Mouse (Mus musculus) hindbrain, embryonic 12.5 days (tissue): ENCODE results near the gene Gdf3. TPM values are rescaled to one million over a fixed set of nuclear protein-coding genes. Genes with fewer than 3 reads are reported as not detected.
A peak's percentile ranks its signal among the peaks of the same experiment; 100 is the strongest.
"Not testable (repeated sequence)": the region's sequence is repeated elsewhere in the genome, so short reads cannot be mapped to it uniquely, and the experiment has no call there.

ENCODE experiments used
- ATAC-seq: fragments of 200-750 bp; cut with Nextera tagmentation; 2 replicates; pipeline ENCODE4 v1.8.0; 2017; ENCODE audit warnings: moderate TSS enrichment; ENCODE audit not compliant: low FRiP score
- H3K27ac ChIP-seq: fragments of 300-500 bp; sonication (generic); 2 replicates; pipeline ENCODE4 v1.5.1; 2016; ENCODE audit warnings: mild to moderate bottlenecking
- H3K27me3 ChIP-seq: fragments of 300-500 bp; sonication (generic); 2 replicates; pipeline ENCODE4 v1.6.1; 2016; ENCODE audit warnings: mild to moderate bottlenecking
- H3K36me3 ChIP-seq: fragments of 300-500 bp; sonication (generic); 2 replicates; pipeline ENCODE4 v1.6.1; 2016; ENCODE audit warnings: mild to moderate bottlenecking
- H3K4me1 ChIP-seq: fragments of 300-500 bp; sonication (generic); 2 replicates; pipeline ENCODE4 v1.6.1; 2016
- H3K4me2 ChIP-seq: fragments of 300-500 bp; sonication (generic); replicated peaks from 2 replicates; pipeline ENCODE4 v1.6.1; 2016; ENCODE audit warnings: mild to moderate bottlenecking
- H3K4me3 ChIP-seq: fragments of 300-500 bp; sonication (generic); 2 replicates; pipeline ENCODE4 v1.5.1; 2016; ENCODE audit warnings: mild to moderate bottlenecking
- H3K9ac ChIP-seq: fragments of 300-500 bp; sonication (generic); 2 replicates; pipeline ENCODE4 v1.6.1; 2016; ENCODE audit warnings: mild to moderate bottlenecking, moderate library complexity
- H3K9me3 ChIP-seq: fragments of 300-500 bp; sonication (generic); replicated peaks from 2 replicates; pipeline ENCODE4 v1.6.1; 2016; ENCODE audit warnings: mild to moderate bottlenecking
- WGBS: fragments of 180-500 bp; shearing (Covaris S2); methylation state at CpG from one replicate; pipeline ENCODE4 v1.1.7; 2016; 5-methylcytosine and 5-hydroxymethylcytosine counted together
- polyA plus RNA-seq: library from polyadenylated mRNA; unstranded; fragments of >200 nt; fragmentation: Nextera tagmentation; extraction: Ambion mirVana; gene quantifications from 2 replicates; pipeline ENCODE4 v1.2.1, GENCODE M21; 2016

Gene Gdf3
- polyA plus RNA-seq = 0.09 TPM in 1 of 2 replicates, not detected in the other

DNA sequence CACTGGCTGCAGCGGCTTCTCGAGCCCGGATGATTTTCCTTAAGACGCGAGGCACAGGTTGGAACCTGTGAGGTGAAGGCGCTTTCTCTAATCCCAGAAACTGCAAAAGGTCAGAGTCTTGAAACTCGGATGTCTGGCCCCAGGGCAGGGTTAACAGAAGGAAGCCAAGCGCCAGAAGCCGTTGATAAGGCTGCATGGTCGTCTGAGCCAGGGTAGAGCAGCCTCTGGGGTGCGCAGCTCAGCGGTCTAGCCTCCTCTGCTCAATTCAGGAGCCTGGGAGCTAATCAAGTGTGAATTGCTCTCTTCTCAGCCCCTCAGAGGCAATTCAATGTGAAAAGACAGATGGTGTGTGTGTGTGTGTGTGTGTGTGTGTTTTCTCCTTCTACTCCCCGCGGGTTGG, at the start of gene Gdf3:
TSS of gene Gdf3 (minus strand) at position 317 of the 400 bp plus-strand sequence.
- Histone ChIP-seq H3K4me3 (no peak within 1 kb of the TSS), H3K4me2 (no peak within 1 kb of the TSS), H3K9ac (no peak within 1 kb of the TSS), H3K27ac (no peak within 1 kb of the TSS), H3K36me3 (no peaks in the 10 kb centered on the region), H3K4me1 (no peaks in the 10 kb centered on the region), H3K27me3 (no peaks in the 10 kb centered on the region), H3K9me3 (no peaks in the 10 kb centered on the region)
- no peak for ATAC-seq
- WGBS = 57% methylated on average over 14 of the region's 14 CpGs

DNA sequence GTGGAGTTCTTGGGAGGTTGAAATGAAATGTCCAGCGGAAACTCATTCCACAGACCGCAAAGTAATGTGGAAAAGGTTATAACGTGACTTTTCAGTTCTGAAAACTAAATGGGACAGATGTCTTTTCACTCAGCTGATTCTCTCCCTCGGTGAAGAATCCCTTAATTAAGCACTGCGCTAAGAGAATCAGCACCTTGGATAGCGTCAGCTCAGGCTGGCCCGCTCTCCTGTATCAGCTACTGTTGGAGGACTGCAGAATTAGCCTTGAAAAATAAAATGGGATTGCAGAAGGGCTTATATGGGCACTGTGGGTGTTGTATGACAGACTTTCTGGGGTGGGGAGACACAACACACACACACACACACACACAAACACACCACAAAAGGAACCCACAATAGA, 49.7 kb upstream of the Gdf3 start:
- no peak overlapping the region for H3K4me3 ChIP-seq
- no peaks in the 10 kb centered on the region for H3K36me3 ChIP-seq
- ATAC-seq = no peak
- H3K9me3 ChIP-seq = no peaks in the 10 kb centered on the region
- H3K9ac ChIP-seq = no peak overlapping the region
- whole genome bisulfite sequencing = 16% methylated on average over 7 of the region's 7 CpGs
- no peak overlapping the region for H3K27ac ChIP-seq
- H3K27me3 ChIP-seq = peaks cover 15% of the 10 kb centered on the region
- H3K4me2 ChIP-seq = no peak overlapping the region
- no peaks in the 10 kb centered on the region for H3K4me1 ChIP-seq

DNA sequence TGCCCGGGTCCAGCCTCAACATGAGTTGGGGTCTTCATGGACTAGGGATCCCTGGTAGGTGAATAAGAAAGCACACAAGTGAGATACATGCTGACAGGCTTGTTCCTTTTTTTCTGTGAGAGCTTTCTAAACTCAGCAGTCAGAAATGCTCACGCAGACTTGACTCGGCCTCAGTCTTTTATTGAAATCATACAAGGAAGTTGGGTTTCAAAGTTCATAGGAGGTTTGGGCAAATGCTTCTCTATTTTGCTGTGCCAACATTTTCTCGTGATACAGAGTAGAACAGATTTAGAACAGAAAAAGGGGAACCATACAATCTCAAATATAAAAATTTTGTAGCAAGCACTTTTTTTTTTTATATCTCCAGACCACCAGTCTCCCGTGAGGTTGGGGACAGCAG, 47.7 kb upstream of the Gdf3 start:
- peaks cover 5% of the 10 kb centered on the region for H3K27me3 ChIP-seq
- ATAC-seq = no peak
- no peak overlapping the region for H3K4me2 ChIP-seq
- no peaks in the 10 kb centered on the region for H3K36me3 ChIP-seq
- WGBS = 87% methylated on average over 5 of the region's 5 CpGs
- H3K9ac ChIP-seq = no peak overlapping the region
- no peaks in the 10 kb centered on the region for H3K9me3 ChIP-seq
- H3K27ac ChIP-seq = no peak overlapping the region
- no peaks in the 10 kb centered on the region for H3K4me1 ChIP-seq
- H3K4me3 ChIP-seq = no peak overlapping the region

DNA sequence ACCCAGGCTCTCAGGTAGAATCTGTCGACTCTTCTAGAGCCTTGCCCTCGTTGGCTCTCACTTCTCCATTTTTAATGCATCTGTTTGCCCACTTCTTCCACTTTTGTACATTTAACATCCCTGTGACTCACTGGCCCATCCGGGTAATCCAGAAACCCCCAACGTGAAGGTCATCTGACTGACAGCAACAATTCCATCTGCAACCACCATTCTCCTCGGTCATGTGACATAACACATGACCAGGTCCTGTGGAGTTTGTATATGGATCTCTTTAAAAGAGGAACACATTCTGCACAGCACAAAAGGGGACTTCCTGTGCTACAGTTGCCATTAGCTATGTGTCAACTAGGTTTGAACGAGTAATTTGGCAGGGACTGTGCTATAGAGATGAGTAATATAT, 44.4 kb upstream of the Gdf3 start:
- Histone ChIP-seq H3K27me3 (no peaks in the 10 kb centered on the region), H3K36me3 (no peaks in the 10 kb centered on the region), H3K27ac (no peak overlapping the region), H3K4me2 (no peak overlapping the region), H3K9ac (no peak overlapping the region), H3K9me3 (no peaks in the 10 kb centered on the region), H3K4me3 (no peak overlapping the region), H3K4me1 (no peaks in the 10 kb centered on the region)
- WGBS = 78% methylated on average over 6 of the region's 6 CpGs
- no peak for ATAC-seq

DNA sequence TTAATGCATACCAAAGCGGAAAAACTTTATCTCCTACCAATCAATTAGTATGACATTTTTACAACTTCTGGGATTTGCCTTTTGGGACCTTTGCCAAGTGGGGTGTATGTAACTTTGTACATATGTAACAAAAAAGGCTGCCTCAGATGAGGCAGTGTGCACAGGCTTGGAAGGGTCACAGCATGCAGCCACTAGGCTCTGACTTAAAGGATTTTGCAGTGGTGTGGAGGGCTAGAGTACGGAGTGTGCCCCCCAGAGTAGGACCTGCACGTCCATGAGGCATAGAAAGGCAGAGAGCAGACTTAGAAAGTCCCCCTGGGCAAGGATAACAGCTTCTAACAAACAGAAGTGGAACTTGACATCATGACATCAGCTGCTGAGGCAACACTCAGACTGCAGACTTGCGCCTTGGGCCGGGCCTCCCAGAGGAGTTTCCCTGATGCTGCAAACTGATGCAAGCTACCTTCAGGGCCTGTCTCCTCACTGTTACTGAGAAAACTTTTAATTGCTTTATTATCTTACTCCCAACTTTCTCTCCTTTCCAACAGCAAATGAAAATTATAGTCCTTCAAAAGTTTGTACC, 40.6 kb upstream of the Gdf3 start:
- H3K27me3 ChIP-seq = no peaks in the 10 kb centered on the region
- H3K27ac ChIP-seq = no peak overlapping the region
- H3K4me2 ChIP-seq = no peak overlapping the region
- H3K4me1 ChIP-seq = no peaks in the 10 kb centered on the region
- no peak overlapping the region for H3K4me3 ChIP-seq
- no peaks in the 10 kb centered on the region for H3K36me3 ChIP-seq
- no peak for ATAC-seq
- no peak overlapping the region for H3K9ac ChIP-seq
- H3K9me3 ChIP-seq = no peaks in the 10 kb centered on the region
- 74% methylated on average over 5 of the region's 5 CpGs for WGBS

DNA sequence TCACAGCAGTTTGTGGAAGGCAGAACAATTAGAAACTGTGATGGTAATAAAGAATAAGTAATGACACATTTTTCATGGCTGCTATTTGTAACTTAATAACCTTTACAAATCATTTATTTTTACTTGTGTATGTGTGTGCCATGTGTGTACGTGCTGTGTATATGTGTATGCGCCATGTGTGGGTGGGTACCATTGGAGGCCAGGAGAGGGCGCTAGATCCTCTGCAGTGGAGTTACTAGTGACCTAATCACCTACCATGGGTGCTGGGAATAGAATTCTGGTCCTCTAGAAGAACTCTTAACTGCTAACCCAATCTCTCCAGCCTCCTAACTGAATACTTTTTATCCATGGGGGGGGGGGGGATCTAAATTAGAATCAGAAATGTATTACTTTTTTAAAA, 40.0 kb upstream of the Gdf3 start:
- Histone ChIP-seq H3K9me3 (no peaks in the 10 kb centered on the region), H3K27me3 (no peaks in the 10 kb centered on the region), H3K4me3 (no peak overlapping the region), H3K9ac (no peak overlapping the region), H3K4me1 (no peaks in the 10 kb centered on the region), H3K27ac (no peak overlapping the region), H3K4me2 (no peak overlapping the region), H3K36me3 (no peaks in the 10 kb centered on the region)
- no peak for ATAC-seq
- 84% methylated on average over 3 of the region's 3 CpGs for WGBS

DNA sequence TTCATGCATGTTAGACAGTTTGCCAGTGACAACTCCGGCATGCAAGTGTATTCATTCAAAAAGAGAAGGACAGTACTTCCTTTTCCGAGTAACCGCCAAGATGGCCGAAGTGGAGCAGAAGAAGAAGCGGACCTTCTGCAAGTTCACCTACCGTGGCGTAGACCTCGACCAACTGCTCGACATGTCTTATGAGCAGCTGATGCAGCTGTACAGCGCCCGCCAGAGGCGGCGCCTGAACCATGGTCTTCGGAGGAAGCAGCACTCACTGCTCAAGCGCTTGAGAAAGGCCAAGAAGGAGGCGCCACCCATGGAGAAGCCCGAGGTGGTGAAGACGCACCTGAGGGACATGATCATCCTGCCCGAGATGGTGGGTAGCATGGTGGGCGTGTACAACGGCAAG, 34.3 kb upstream of the Gdf3 start:
- 91% methylated on average over 21 of the region's 21 CpGs for WGBS

DNA sequence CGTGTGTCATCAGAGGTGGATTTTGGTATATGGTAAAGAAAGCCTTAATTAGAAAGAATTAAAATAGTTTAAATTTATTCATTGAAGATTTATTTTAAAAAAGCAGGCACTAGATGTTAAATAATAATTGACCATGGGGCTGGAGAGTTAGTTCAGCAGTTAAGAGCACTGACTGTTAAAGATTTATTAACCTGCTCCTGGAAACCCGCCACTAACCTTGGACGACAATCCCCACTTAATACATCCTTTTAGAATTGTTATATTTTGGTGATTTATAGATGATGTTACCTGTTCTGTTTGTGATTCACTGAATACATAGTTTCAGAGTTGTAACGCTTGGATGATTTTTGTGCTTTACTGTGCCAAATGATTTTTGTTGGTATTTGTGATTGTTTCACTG, 27.7 kb upstream of the Gdf3 start:
- H3K27ac ChIP-seq, H3K9ac ChIP-seq, H3K4me1 ChIP-seq, H3K36me3 ChIP-seq, ATAC-seq, H3K9me3 ChIP-seq, H3K4me2 ChIP-seq, H3K27me3 ChIP-seq, H3K4me3 ChIP-seq: not testable (repeated sequence)
- WGBS = 88% methylated on average over 4 of the region's 4 CpGs

More for the DNA sequence above, 34.3 kb upstream of the Gdf3 start:
- not testable (repeated sequence) for H3K36me3 ChIP-seq, H3K27ac ChIP-seq, H3K9ac ChIP-seq, H3K27me3 ChIP-seq, ATAC-seq, H3K9me3 ChIP-seq, H3K4me2 ChIP-seq, H3K4me1 ChIP-seq, H3K4me3 ChIP-seq

DNA sequence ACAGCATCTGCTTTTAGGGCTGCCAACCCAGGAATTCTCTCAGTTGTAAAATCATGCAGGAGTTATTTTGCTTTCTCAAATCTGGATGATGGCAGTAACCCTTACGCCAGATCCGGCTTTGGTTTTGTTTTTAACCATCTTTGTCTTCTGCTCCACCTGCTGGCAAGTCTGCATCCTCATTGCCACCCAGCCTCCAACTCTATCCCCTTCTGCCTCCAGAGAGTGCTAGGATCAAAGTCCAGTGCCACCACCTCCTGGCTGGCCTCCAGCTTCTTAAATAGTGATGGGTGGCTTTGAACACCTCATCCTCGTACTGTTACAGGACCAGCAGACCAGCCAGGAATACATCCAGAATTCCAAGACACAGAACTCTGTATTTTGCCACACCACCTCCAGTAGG, 26.8 kb upstream of the Gdf3 start:
- H3K9me3 ChIP-seq = no peaks in the 10 kb centered on the region
- H3K27me3 ChIP-seq = no peaks in the 10 kb centered on the region
- H3K9ac ChIP-seq = no peak overlapping the region
- ATAC-seq = no peak
- H3K4me2 ChIP-seq = no peak overlapping the region
- H3K27ac ChIP-seq = no peak overlapping the region
- H3K4me3 ChIP-seq = no peak overlapping the region
- H3K36me3 ChIP-seq = no peaks in the 10 kb centered on the region
- no peaks in the 10 kb centered on the region for H3K4me1 ChIP-seq
- 80% methylated on average over 3 of the region's 3 CpGs for WGBS

DNA sequence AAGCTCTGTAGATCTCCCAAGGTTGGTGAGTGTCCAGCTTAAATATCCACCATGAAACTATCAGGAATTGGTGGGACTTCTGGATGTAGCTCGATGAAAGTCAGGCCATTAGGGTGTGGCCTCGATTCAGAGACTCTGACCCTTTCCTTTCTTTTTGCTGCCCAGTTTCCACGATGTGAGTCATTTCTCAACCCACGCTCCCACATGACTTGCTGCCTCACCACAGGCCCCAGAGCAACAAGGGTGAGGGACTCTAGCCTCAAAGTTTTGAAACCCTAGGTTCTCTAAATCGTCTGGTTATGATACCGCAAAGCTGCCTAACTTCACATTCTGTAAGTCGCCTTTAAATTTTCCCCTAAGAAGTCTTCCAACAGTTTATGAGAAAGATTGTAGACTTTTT, 25.4 kb upstream of the Gdf3 start:
- Histone ChIP-seq H3K9ac (no peak overlapping the region), H3K27me3 (no peaks in the 10 kb centered on the region), H3K9me3 (no peaks in the 10 kb centered on the region), H3K4me1 (no peaks in the 10 kb centered on the region), H3K4me3 (no peak overlapping the region), H3K27ac (no peak overlapping the region), H3K4me2 (no peak overlapping the region), H3K36me3 (no peaks in the 10 kb centered on the region)
- no peak for ATAC-seq
- 85% methylated on average over 7 of the region's 7 CpGs for WGBS

DNA sequence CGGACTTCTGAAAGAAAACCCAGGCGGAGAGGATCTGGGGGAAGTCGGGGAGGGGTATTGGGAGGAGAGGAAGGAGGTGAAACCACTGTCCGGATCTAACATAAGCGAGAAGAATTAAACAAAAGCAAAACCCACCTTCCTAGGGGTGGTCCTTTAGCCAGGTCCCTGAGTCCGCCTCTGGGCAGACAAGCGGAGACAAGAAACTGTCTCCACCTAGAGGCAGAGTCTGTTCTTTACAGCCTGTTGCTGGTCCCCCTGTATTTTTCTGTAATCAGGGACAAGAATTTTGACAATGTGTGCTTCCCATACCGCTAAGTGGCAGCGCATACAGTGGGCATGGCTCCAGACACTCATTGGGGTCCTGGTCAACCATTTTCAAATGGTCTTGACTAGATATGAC, 23.5 kb upstream of the Gdf3 start:
- no peak overlapping the region for H3K27ac ChIP-seq
- 59% methylated on average over 9 of the region's 9 CpGs for WGBS
- H3K9ac ChIP-seq = no peak overlapping the region
- H3K4me1 ChIP-seq = no peaks in the 10 kb centered on the region
- H3K4me2 ChIP-seq = no peak overlapping the region
- no peaks in the 10 kb centered on the region for H3K9me3 ChIP-seq
- no peaks in the 10 kb centered on the region for H3K36me3 ChIP-seq
- ATAC-seq = no peak
- H3K4me3 ChIP-seq = no peak overlapping the region
- H3K27me3 ChIP-seq = no peaks in the 10 kb centered on the region

DNA sequence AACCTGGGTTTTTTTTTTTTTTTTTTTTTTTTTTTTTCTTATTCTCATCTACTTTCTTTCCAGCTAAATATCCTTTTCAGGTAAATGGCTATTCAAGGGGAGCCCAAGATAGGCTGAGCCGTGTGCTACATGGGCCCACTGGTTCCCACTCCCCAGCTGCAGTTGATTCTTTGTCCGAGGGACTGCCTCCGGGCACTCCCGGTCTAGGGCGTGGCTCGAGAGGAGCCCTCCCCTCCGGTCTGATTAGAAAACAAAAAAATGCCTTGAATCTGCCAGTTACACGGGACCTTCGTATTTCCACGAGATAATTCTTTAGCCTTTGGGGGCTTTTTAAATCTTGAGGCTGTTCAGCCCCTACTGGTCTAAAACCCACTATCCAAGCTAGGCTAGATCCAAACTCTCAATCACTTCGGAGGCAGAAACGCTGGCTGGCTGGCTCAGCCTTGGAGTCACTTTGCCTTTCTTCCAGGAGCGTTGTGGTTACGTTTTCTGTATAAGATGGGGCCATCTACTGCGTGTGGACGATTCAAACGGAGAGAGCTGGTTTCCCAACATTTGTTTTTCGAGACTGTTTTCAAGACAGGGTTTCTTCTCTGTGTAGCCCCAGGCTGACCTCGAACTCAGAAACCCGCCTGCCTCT, 17.7 kb upstream of the Gdf3 start:
- Histone ChIP-seq H3K4me3 (peak overlapping the region; percentile 3; the same call in 1 of the 2 replicates), H3K9ac (no peak overlapping the region), H3K4me1 (no peaks in the 10 kb centered on the region), H3K27me3 (peaks cover 6% of the 10 kb centered on the region; the same call in 1 of the 2 replicates), H3K36me3 (no peaks in the 10 kb centered on the region), H3K27ac (no peak overlapping the region), H3K4me2 (peak overlapping the region; percentile 28), H3K9me3 (no peaks in the 10 kb centered on the region)
- WGBS = 36% methylated on average over 20 of the region's 20 CpGs
- ATAC-seq = no peak

DNA sequence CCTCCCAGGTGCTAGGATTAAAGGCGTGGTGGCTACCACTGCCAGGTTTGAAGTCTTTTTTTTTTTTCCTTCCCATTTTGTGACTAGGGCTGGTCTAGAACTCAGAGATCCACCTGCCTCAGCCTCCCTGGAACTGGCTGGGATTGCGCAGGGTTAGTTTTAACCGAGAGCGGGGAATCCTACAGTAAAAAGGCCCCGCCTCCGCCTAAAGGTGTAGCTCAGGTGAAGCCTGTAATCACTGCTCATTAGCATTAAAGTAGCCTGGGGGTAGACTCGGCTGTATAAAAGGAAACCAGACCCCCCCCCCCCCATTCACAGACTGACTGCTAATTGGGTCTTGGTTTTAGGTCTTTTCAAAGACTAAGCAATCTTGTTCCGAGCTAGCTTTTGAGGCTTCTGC, 16.2 kb upstream of the Gdf3 start, which contains the start of gene Dppa3:
TSS of gene Dppa3 (plus strand) at position 301 of the 400 bp plus-strand sequence.
- Histone ChIP-seq H3K4me2 (no peak within 1 kb of the TSS), H3K9ac (no peak within 1 kb of the TSS), H3K4me1 (no peaks in the 10 kb centered on the region), H3K36me3 (no peaks in the 10 kb centered on the region), H3K4me3 (no peak within 1 kb of the TSS), H3K9me3 (no peaks in the 10 kb centered on the region), H3K27me3 (peaks cover 6% of the 10 kb centered on the region; the same call in 1 of the 2 replicates), H3K27ac (no peak within 1 kb of the TSS)
- 91% methylated on average over 8 of the region's 8 CpGs for WGBS
- no peak for ATAC-seq
